Mouse (Mus musculus): ENCODE results near the gene Crhr2. TPM values are rescaled to one million over a fixed set of nuclear protein-coding genes. Genes with fewer than 3 reads are reported as not detected.

Gene Crhr2
- total RNA-seq, 2 experiments from 2014 or later, result 2.1 to 3.4 TPM

GRCm38 (mm10) chr6:55131301-55131700, 1.5 kb downstream of the Crhr2 start:
- intact Hi-C loops (cut with DNase I), result no loop called here

GRCm38 (mm10) chr6:55130631-55131030, 2.2 kb downstream of the Crhr2 start:
- no peak for DNase-seq (ENCODE audit: low spot score in 2 of 2)
- intact Hi-C loops (cut with DNase I), result no loop called here

More at GRCm38 (mm10) chr6:55131301-55131700, 1.5 kb downstream of the Crhr2 start:
- DNase-seq (ENCODE audit: low spot score in 2 of 2), result no peak

GRCm38 (mm10) chr6:55128391-55128790, 4.4 kb downstream of the Crhr2 start:
- intact Hi-C loops (cut with DNase I), result no loop called here
- no peak for DNase-seq (ENCODE audit: low spot score in 2 of 2)

GRCm38 (mm10) chr6:55126576-55126975, 6.2 kb downstream of the Crhr2 start:
- intact Hi-C loops (cut with DNase I), result no loop called here
- DNase-seq (ENCODE audit: low spot score in 2 of 2), result no peak

- no peak for DNase-seq (ENCODE audit: low spot score in 2 of 2)
- intact Hi-C loops (cut with DNase I), result no loop called here
Observed at GRCm38 (mm10) chr6:55123056-55123455, 9.8 kb downstream of the Crhr2 start.

- intact Hi-C loops (cut with DNase I), result no loop called here
- no peak for DNase-seq (ENCODE audit: low spot score in 2 of 2)
Observed at GRCm38 (mm10) chr6:55117325-55118109, 15.3 kb downstream of the Crhr2 start.

- no peak for DNase-seq (ENCODE audit: low spot score in 2 of 2)
- intact Hi-C loops (cut with DNase I), result no loop called here
Observed at GRCm38 (mm10) chr6:55108358-55108757, 24.5 kb downstream of the Crhr2 start.

- peak in 1 of 2 experiments; percentile 45 for DNase-seq (ENCODE audit: low spot score in 2 of 2)
- intact Hi-C loops (cut with DNase I), result no loop called here
Observed at GRCm38 (mm10) chr6:55098603-55099002, 34.2 kb downstream of the Crhr2 start.

- intact Hi-C loops (cut with DNase I), result no loop called here
- DNase-seq (ENCODE audit: low spot score in 2 of 2), result peak in 1 of 2 experiments; percentile 58
Observed at GRCm38 (mm10) chr6:55098030-55098429, 34.8 kb downstream of the Crhr2 start.

GRCm38 (mm10) chr6:55093431-55094146, 39.2 kb downstream of the Crhr2 start:
- intact Hi-C loops (cut with DNase I), result no loop called here
- DNase-seq (ENCODE audit: low spot score in 2 of 2), result no peak

GRCm38 (mm10) chr6:55091396-55091795, 41.4 kb downstream of the Crhr2 start:
- no peak for DNase-seq (ENCODE audit: low spot score in 2 of 2)
- intact Hi-C loops (cut with DNase I), result no loop called here

GRCm38 (mm10) chr6:55090639-55091038, 42.2 kb downstream of the Crhr2 start:
- no peak for DNase-seq (ENCODE audit: low spot score in 2 of 2)
- intact Hi-C loops (cut with DNase I), result no loop called here

- intact Hi-C loops (cut with DNase I), result no loop called here
Observed at GRCm38 (mm10) chr6:55087355-55087754, 45.5 kb downstream of the Crhr2 start.

GRCm38 (mm10) chr6:55082261-55083051, 50.4 kb downstream of the Crhr2 start:
- DNase-seq (ENCODE audit: low spot score in 2 of 2), result no peak
- intact Hi-C loops (cut with DNase I), result no loop called here

More at GRCm38 (mm10) chr6:55087355-55087754, 45.5 kb downstream of the Crhr2 start:
- DNase-seq (ENCODE audit: low spot score in 2 of 2), result no peak

- intact Hi-C loops (cut with DNase I), result no loop called here
- no peak for DNase-seq (ENCODE audit: low spot score in 2 of 2)
Observed at GRCm38 (mm10) chr6:55081379-55081778, 51.4 kb downstream of the Crhr2 start.

- no peak for DNase-seq (ENCODE audit: low spot score in 2 of 2)
- intact Hi-C loops (cut with DNase I), result no loop called here
Observed at GRCm38 (mm10) chr6:55076561-55077255, 56.1 kb downstream of the Crhr2 start.

GRCm38 (mm10) chr6:55065903-55066302, 66.9 kb downstream of the Crhr2 start:
- intact Hi-C loops (cut with DNase I), result no loop called here
- DNase-seq (ENCODE audit: low spot score in 2 of 2), result peak in 1 of 2 experiments; percentile 43

- intact Hi-C loops (cut with DNase I), result no loop called here
- DNase-seq (ENCODE audit: low spot score in 2 of 2), result no peak
Observed at GRCm38 (mm10) chr6:55064477-55064827, 68.4 kb downstream of the Crhr2 start.

- intact Hi-C loops (cut with DNase I), result no loop called here
- DNase-seq (ENCODE audit: low spot score in 2 of 2), result no peak
Observed at GRCm38 (mm10) chr6:55063793-55064476, 68.9 kb downstream of the Crhr2 start.
